Mouse (Mus musculus) ES-E14 (cell line): ENCODE measurements around the gene Asgr1.

Source experiments
- CHD2 ChIP-seq: IDR thresholded peaks from 2 replicates; pipeline ENCODE4 v1.6.1; 2014; ENCODE audit warnings: mild to moderate bottlenecking, low read depth, low read length, inconsistent platforms
- HCFC1 ChIP-seq: IDR thresholded peaks from 2 replicates; pipeline ENCODE4 v1.6.1; 2012; ENCODE audit warnings: low read length, inconsistent platforms, borderline replicate concordance; ENCODE audit not compliant: insufficient read depth

GRCm38 (mm10) chr11:70012931-70013330 is 41.0 kb upstream of the Asgr1 start:
- no peak for TF ChIP-seq HCFC1
- no peak for TF ChIP-seq CHD2
